ENCODE assay signal across 9 mouse cellular contexts in genomic region chr15:30885410-30885809, GRCm38 (mm10).
DNase-seq lines count a peak whose midpoint lies in the region; ATAC-seq lines count a peak whose summit lies in the region.
"Had no signal": no experiment of that assay in that cellular context is flagged by ENCODE, and none has a peak within 500 bp of the region (broad histone marks: within the 10 kb centered on the region; RNA-seq: fewer than 3 reads in every experiment).

No protein-coding gene starts in this region.

- WGBS in lung, embryonic 15.5 days, result 42% methylated on average over 6 of the region's 6 CpGs
- WGBS in heart, embryonic 11.5 days (ENCODE audit: insufficient replicate concordance), result 41% methylated on average over 6 of the region's 6 CpGs
- 53% methylated on average over 6 of the region's 6 CpGs for WGBS in midbrain, embryonic 16.5 days
- 65% methylated on average over 6 of the region's 6 CpGs for WGBS in intestine, embryonic 15.5 days

- H3K4me3 ChIP-seq in lung, embryonic 15.5 days, result no peak overlapping the region
- H3K4me3 ChIP-seq in heart, embryonic 11.5 days (ENCODE audit: low read depth, low read length), result no peak overlapping the region
- no peak overlapping the region for H3K4me3 ChIP-seq in midbrain, embryonic 16.5 days (ENCODE audit: low read depth, low read length)
- H3K4me3 ChIP-seq in intestine, embryonic 15.5 days (replicated peaks), result no peak overlapping the region
- H3K4me3 ChIP-seq: heart, adult 2 months had no signal

- no peak overlapping the region for H3K9ac ChIP-seq in lung, embryonic 15.5 days
- H3K9ac ChIP-seq in heart, embryonic 11.5 days (ENCODE audit: low read depth, low read length), result no peak overlapping the region
- no peak overlapping the region for H3K9ac ChIP-seq in midbrain, embryonic 16.5 days (ENCODE audit: low read depth, low read length)
- no peak overlapping the region for H3K9ac ChIP-seq in intestine, embryonic 15.5 days

- H3K27ac ChIP-seq in lung, embryonic 15.5 days, result no peak overlapping the region
- H3K27ac ChIP-seq in heart, embryonic 11.5 days (ENCODE audit: low read depth, low read length), result no peak overlapping the region
- H3K27ac ChIP-seq in midbrain, embryonic 16.5 days (ENCODE audit: low read length), result no peak overlapping the region
- no peak overlapping the region for H3K27ac ChIP-seq in intestine, embryonic 15.5 days
- H3K27ac ChIP-seq: heart, adult 2 months had no signal

- no peak for DNase-seq in lung, postnatal 25 days (ENCODE audit: low spot score)
- DNase-seq in cerebellum, adult 8-10 months, result peak; percentile 68
- no peak for DNase-seq in thymus, postnatal 4 days
- no peak for DNase-seq in MN1 (ENCODE audit: low spot score)

- no peaks in the 10 kb centered on the region for H3K27me3 ChIP-seq in lung, embryonic 15.5 days
- no peaks in the 10 kb centered on the region for H3K27me3 ChIP-seq in heart, embryonic 11.5 days (ENCODE audit: control insufficient read depth, insufficient read depth, low read length)
- H3K27me3 ChIP-seq in midbrain, embryonic 16.5 days (ENCODE audit: control insufficient read depth, insufficient read depth, low read depth, low read length), result no peaks in the 10 kb centered on the region
- H3K27me3 ChIP-seq in intestine, embryonic 15.5 days (replicated peaks), result no peaks in the 10 kb centered on the region

- peaks cover 5% of the 10 kb centered on the region; the same call in 1 of the 2 replicates for H3K4me1 ChIP-seq in lung, embryonic 15.5 days
- peaks cover 6% of the 10 kb centered on the region; the same call in 1 of the 2 replicates for H3K4me1 ChIP-seq in heart, embryonic 11.5 days (ENCODE audit: control insufficient read depth, insufficient read depth, low read length)
- peaks cover 4% of the 10 kb centered on the region; the same call in 1 of the 2 replicates for H3K4me1 ChIP-seq in midbrain, embryonic 16.5 days (ENCODE audit: control insufficient read depth, insufficient read depth, low read length)
- H3K4me1 ChIP-seq in intestine, embryonic 15.5 days (replicated peaks), result no peaks in the 10 kb centered on the region

- no peak overlapping the region for H3K4me2 ChIP-seq in lung, embryonic 15.5 days
- H3K4me2 ChIP-seq in heart, embryonic 11.5 days, result no peak overlapping the region
- H3K4me2 ChIP-seq in midbrain, embryonic 16.5 days (ENCODE audit: low read length), result no peak overlapping the region
- no peak overlapping the region for H3K4me2 ChIP-seq in intestine, embryonic 15.5 days (replicated peaks)

- ATAC-seq in lung, embryonic 15.5 days (ENCODE audit: borderline replicate concordance, extremely low read depth, low FRiP score, low TSS enrichment), result peak; percentile 35; the same call in 1 of the 2 replicates
- ATAC-seq in heart, embryonic 11.5 days (replicated peaks; ENCODE audit: insufficient number of reproducible peaks, low FRiP score, low TSS enrichment), result peak; percentile 74
- peak; percentile 53 for ATAC-seq in midbrain, embryonic 16.5 days
- no peak for ATAC-seq in intestine, embryonic 15.5 days

- no peaks in the 10 kb centered on the region for H3K36me3 ChIP-seq in lung, embryonic 15.5 days
- H3K36me3 ChIP-seq in heart, embryonic 11.5 days (ENCODE audit: control insufficient read depth, insufficient read depth, low read length), result no peaks in the 10 kb centered on the region
- no peaks in the 10 kb centered on the region for H3K36me3 ChIP-seq in midbrain, embryonic 16.5 days (ENCODE audit: control insufficient read depth, insufficient read depth, low read length)
- no peaks in the 10 kb centered on the region for H3K36me3 ChIP-seq in intestine, embryonic 15.5 days

- no peaks in the 10 kb centered on the region for H3K9me3 ChIP-seq in lung, embryonic 15.5 days
- no peaks in the 10 kb centered on the region for H3K9me3 ChIP-seq in heart, embryonic 11.5 days (replicated peaks; ENCODE audit: control insufficient read depth, low read length)
- H3K9me3 ChIP-seq in midbrain, embryonic 16.5 days (replicated peaks; ENCODE audit: control insufficient read depth, low read length, poor library complexity, severe bottlenecking), result no peaks in the 10 kb centered on the region
- H3K9me3 ChIP-seq in intestine, embryonic 15.5 days, result no peaks in the 10 kb centered on the region
